Comparison of ENCODE assay signal across 17 mouse cellular contexts in genomic region chr14:60530348-60530711, GRCm38 (mm10).
DNase-seq lines count a peak whose midpoint lies in the region; ATAC-seq and TF ChIP-seq lines count a peak whose summit lies in the region.
"Had no signal": no experiment of that assay in that cellular context is flagged by ENCODE, and none has a peak within 500 bp of the region (broad histone marks: within the 10 kb centered on the region; RNA-seq: fewer than 3 reads in every experiment).

No protein-coding gene starts in this region.

- H3K27ac ChIP-seq in hindbrain, embryonic 11.5 days (ENCODE audit: low read depth, low read length), result no peak overlapping the region
- no peak overlapping the region for H3K27ac ChIP-seq in hindbrain, embryonic 16.5 days (ENCODE audit: low read depth, low read length)
- peak overlapping the region; percentile 71 for H3K27ac ChIP-seq in forebrain, embryonic 15.5 days (replicated peaks)
- no peak overlapping the region for H3K27ac ChIP-seq in layer of hippocampus, adult 2 months
- H3K27ac ChIP-seq: heart, embryonic 15.5 days; limb, embryonic 12.5 days; stomach, embryonic 15.5 days had no signal

- ATAC-seq in hindbrain, embryonic 11.5 days (ENCODE audit: low FRiP score), result peak; percentile 39; the same call in 1 of the 2 replicates
- no peak for ATAC-seq in hindbrain, embryonic 16.5 days
- ATAC-seq in forebrain, embryonic 15.5 days (replicated peaks), result 0 out of 2 replicates have a peak, but pooled peaks have one; percentile 11

- WGBS in hindbrain, embryonic 11.5 days, result 20% methylated on average over 6 of the region's 6 CpGs
- 18% methylated on average over 6 of the region's 6 CpGs for WGBS in hindbrain, embryonic 16.5 days
- 15% methylated on average over 6 of the region's 6 CpGs for WGBS in forebrain, embryonic 15.5 days

- H3K9me3 ChIP-seq in hindbrain, embryonic 11.5 days (ENCODE audit: control insufficient read depth, low read length), result no peaks in the 10 kb centered on the region
- no peaks in the 10 kb centered on the region for H3K9me3 ChIP-seq in hindbrain, embryonic 16.5 days (ENCODE audit: control insufficient read depth, low read length)
- H3K9me3 ChIP-seq in forebrain, embryonic 15.5 days, result no peaks in the 10 kb centered on the region
- H3K9me3 ChIP-seq: heart, embryonic 15.5 days; megakaryocyte, embryonic 14.5 days; stomach, embryonic 15.5 days had no signal

- H3K27me3 ChIP-seq in hindbrain, embryonic 11.5 days (ENCODE audit: control insufficient read depth, insufficient read depth, low read length), result no peaks in the 10 kb centered on the region
- H3K27me3 ChIP-seq in hindbrain, embryonic 16.5 days (replicated peaks; ENCODE audit: control insufficient read depth, insufficient read depth, low read length), result no peaks in the 10 kb centered on the region
- no peaks in the 10 kb centered on the region for H3K27me3 ChIP-seq in forebrain, embryonic 15.5 days
- H3K27me3 ChIP-seq: CH12.LX; heart, embryonic 15.5 days; limb, embryonic 12.5 days; megakaryocyte, embryonic 14.5 days; stomach, embryonic 15.5 days had no signal

- no peak for TF ChIP-seq CTCF in layer of hippocampus, adult 2 months (conservative IDR thresholded peaks at IDR 0.05)

- H3K4me3 ChIP-seq in hindbrain, embryonic 11.5 days (ENCODE audit: low read depth, low read length), result no peak overlapping the region
- no peak overlapping the region for H3K4me3 ChIP-seq in hindbrain, embryonic 16.5 days (ENCODE audit: low read length)
- H3K4me3 ChIP-seq in forebrain, embryonic 15.5 days, result no peak overlapping the region
- H3K4me3 ChIP-seq in layer of hippocampus, adult 2 months, result no peak overlapping the region
- H3K4me3 ChIP-seq: heart, embryonic 15.5 days; limb, embryonic 12.5 days; megakaryocyte, embryonic 14.5 days; stomach, embryonic 15.5 days had no signal

- H3K9ac ChIP-seq in hindbrain, embryonic 11.5 days (ENCODE audit: low read depth, low read length), result 0 out of 2 replicates have a peak overlapping the region, but pooled peaks have one; percentile 5
- no peak overlapping the region for H3K9ac ChIP-seq in hindbrain, embryonic 16.5 days (ENCODE audit: low read depth, low read length)
- H3K9ac ChIP-seq in forebrain, embryonic 15.5 days (replicated peaks), result no peak overlapping the region
- H3K9ac ChIP-seq: heart, embryonic 15.5 days; limb, embryonic 12.5 days; stomach, embryonic 15.5 days had no signal

- H3K4me1 ChIP-seq in hindbrain, embryonic 11.5 days (replicated peaks; ENCODE audit: control insufficient read depth, insufficient read depth, low read length), result peaks cover 5% of the 10 kb centered on the region
- peaks cover 18% of the 10 kb centered on the region; the same call in 1 of the 2 replicates for H3K4me1 ChIP-seq in hindbrain, embryonic 16.5 days (ENCODE audit: control insufficient read depth, insufficient read depth, low read depth, low read length)
- peaks cover 40% of the 10 kb centered on the region for H3K4me1 ChIP-seq in forebrain, embryonic 15.5 days
- H3K4me1 ChIP-seq: megakaryocyte, embryonic 14.5 days had no signal

- no peak overlapping the region for H3K4me2 ChIP-seq in hindbrain, embryonic 11.5 days (replicated peaks; ENCODE audit: low read depth, low read length)
- no peak overlapping the region for H3K4me2 ChIP-seq in hindbrain, embryonic 16.5 days (ENCODE audit: low read length)
- no peak overlapping the region for H3K4me2 ChIP-seq in forebrain, embryonic 15.5 days (replicated peaks)
- H3K4me2 ChIP-seq: heart, embryonic 15.5 days; limb, embryonic 12.5 days; stomach, embryonic 15.5 days had no signal

- H3K36me3 ChIP-seq in hindbrain, embryonic 11.5 days (ENCODE audit: control insufficient read depth, insufficient read depth, low read length), result no peaks in the 10 kb centered on the region
- H3K36me3 ChIP-seq in hindbrain, embryonic 16.5 days (ENCODE audit: control insufficient read depth, insufficient read depth, low read length), result no peaks in the 10 kb centered on the region
- H3K36me3 ChIP-seq in forebrain, embryonic 15.5 days, result no peaks in the 10 kb centered on the region
- H3K36me3 ChIP-seq: heart, embryonic 15.5 days; limb, embryonic 12.5 days; stomach, embryonic 15.5 days had no signal

- no peak for DNase-seq in hindbrain, embryonic 11.5 days (ENCODE audit: low spot score)
- DNase-seq in retina, postnatal 1 day, result peak; percentile 35
- DNase-seq in retina, embryonic 14.5 days (ENCODE audit: low spot score), result no peak
- no peak for DNase-seq in layer of hippocampus, adult 2 months (ENCODE audit: low spot score in 2 of 2)
- DNase-seq in testis, postnatal 10 days (ENCODE audit: low spot score), result no peak
- DNase-seq: adrenal gland, postnatal 36 days; cerebellum, adult 11-12 months; kidney, adult 18-20 months; layer of hippocampus, adult 9-11 months; lung, adult 18-20 months had no signal
